Mouse (Mus musculus): ENCODE data around the gene Zfand3. TPM values are rescaled to one million over a fixed set of nuclear protein-coding genes. Genes with fewer than 3 reads are reported as not detected.

The Zfand3 gene
- polyA plus RNA-seq, 1 experiment from 2014 or later, result 55.6 TPM

- Histone ChIP-seq H3K9ac (replicated peaks) (no peak overlapping the region), H3K4me1 (no peaks in the 10 kb centered on the region), H3K4me2 (no peak overlapping the region), H3K9me3 (replicated peaks) (no peaks in the 10 kb centered on the region), H3K4me3 (replicated peaks) (no peak overlapping the region), H3K27ac (replicated peaks) (no peak overlapping the region), H3K27me3 (replicated peaks) (no peaks in the 10 kb centered on the region), H3K36me3 (no peaks in the 10 kb centered on the region)
- no peak for ATAC-seq (ENCODE audit: low FRiP score)
- WGBS, result 79% methylated on average over 5 of the region's 5 CpGs
Measured at GRCm38 (mm10) chr17:29983190-29983589, 21.3 kb upstream of the Zfand3 start.

- 0 out of 2 replicates have a peak, but pooled peaks cover 4% of the 10 kb centered on the region for H3K27me3 ChIP-seq (replicated peaks)
- H3K27ac ChIP-seq (replicated peaks), result no peak overlapping the region
- no peaks in the 10 kb centered on the region for H3K9me3 ChIP-seq (replicated peaks)
- no peak overlapping the region for H3K4me2 ChIP-seq
- H3K4me3 ChIP-seq (replicated peaks), result no peak overlapping the region
- H3K36me3 ChIP-seq, result no peaks in the 10 kb centered on the region
- no peaks in the 10 kb centered on the region for H3K4me1 ChIP-seq
- ATAC-seq (ENCODE audit: low FRiP score), result no peak
- no peak overlapping the region for H3K9ac ChIP-seq (replicated peaks)
- WGBS, result 89% methylated on average over 7 of the region's 7 CpGs
Measured at GRCm38 (mm10) chr17:29984931-29985330, 19.6 kb upstream of the Zfand3 start.

- Histone ChIP-seq H3K36me3 (no peaks in the 10 kb centered on the region), H3K4me1 (no peaks in the 10 kb centered on the region), H3K9ac (replicated peaks) (no peak overlapping the region), H3K27ac (replicated peaks) (no peak overlapping the region), H3K27me3 (replicated peaks) (0 out of 2 replicates have a peak, but pooled peaks cover 4% of the 10 kb centered on the region), H3K4me2 (no peak overlapping the region), H3K4me3 (replicated peaks) (no peak overlapping the region), H3K9me3 (replicated peaks) (no peaks in the 10 kb centered on the region)
- ATAC-seq (ENCODE audit: low FRiP score), result no peak
- 29% methylated on average over 3 of the region's 3 CpGs for WGBS
Measured at GRCm38 (mm10) chr17:29985534-29985933, 19.0 kb upstream of the Zfand3 start.

DNA sequence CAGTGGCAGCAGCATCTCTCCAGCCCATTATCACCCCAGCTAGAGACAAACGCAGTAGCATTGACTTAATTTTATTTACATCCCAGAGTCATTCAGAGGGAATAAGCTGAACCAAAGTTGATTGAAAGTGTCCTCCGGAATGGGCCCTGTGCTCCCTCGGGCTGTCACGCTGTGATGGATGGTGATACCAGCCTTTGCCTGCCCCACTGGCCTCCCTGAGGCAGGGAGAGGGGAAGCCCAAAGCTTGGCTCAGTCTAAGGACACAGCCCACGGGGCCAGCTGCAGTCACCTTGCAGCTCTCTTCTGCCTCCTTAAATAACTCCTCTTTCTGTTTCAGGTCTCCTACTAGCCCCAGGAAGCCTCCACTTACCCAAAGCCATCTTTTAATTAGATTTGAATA is 16.4 kb upstream of the Zfand3 start:
- no peak overlapping the region for H3K4me2 ChIP-seq
- H3K4me3 ChIP-seq (replicated peaks), result no peak overlapping the region
- no peak overlapping the region for H3K9ac ChIP-seq (replicated peaks)
- H3K27ac ChIP-seq (replicated peaks), result no peak overlapping the region
- no peaks in the 10 kb centered on the region for H3K4me1 ChIP-seq
- ATAC-seq (ENCODE audit: low FRiP score), result no peak
- H3K27me3 ChIP-seq (replicated peaks), result 0 out of 2 replicates have a peak, but pooled peaks cover 4% of the 10 kb centered on the region
- H3K9me3 ChIP-seq (replicated peaks), result no peaks in the 10 kb centered on the region
- 20% methylated on average over 5 of the region's 5 CpGs for WGBS
- H3K36me3 ChIP-seq, result no peaks in the 10 kb centered on the region

- ATAC-seq (ENCODE audit: low FRiP score), result no peak
- no peak overlapping the region for H3K4me2 ChIP-seq
- no peaks in the 10 kb centered on the region for H3K4me1 ChIP-seq
- WGBS, result 91% methylated on average over 5 of the region's 5 CpGs
- H3K27ac ChIP-seq (replicated peaks), result no peak overlapping the region
- H3K4me3 ChIP-seq (replicated peaks), result no peak overlapping the region
- H3K9ac ChIP-seq (replicated peaks), result no peak overlapping the region
- no peaks in the 10 kb centered on the region for H3K36me3 ChIP-seq
- H3K27me3 ChIP-seq (replicated peaks), result 0 out of 2 replicates have a peak, but pooled peaks cover 4% of the 10 kb centered on the region
- H3K9me3 ChIP-seq (replicated peaks), result no peaks in the 10 kb centered on the region
Measured at GRCm38 (mm10) chr17:29989653-29990052, 14.9 kb upstream of the Zfand3 start.

- Histone ChIP-seq H3K9me3 (replicated peaks) (no peaks in the 10 kb centered on the region), H3K27ac (replicated peaks) (no peak overlapping the region), H3K4me3 (replicated peaks) (no peak overlapping the region), H3K9ac (replicated peaks) (no peak overlapping the region), H3K4me2 (no peak overlapping the region), H3K36me3 (no peaks in the 10 kb centered on the region), H3K27me3 (replicated peaks) (0 out of 2 replicates have a peak, but pooled peaks cover 4% of the 10 kb centered on the region), H3K4me1 (no peaks in the 10 kb centered on the region)
- 88% methylated on average over 3 of the region's 3 CpGs for WGBS
- ATAC-seq (ENCODE audit: low FRiP score), result no peak
Measured at GRCm38 (mm10) chr17:29990136-29990535, 14.4 kb upstream of the Zfand3 start.

GRCm38 (mm10) chr17:29990845-29991244 is 13.7 kb upstream of the Zfand3 start:
- H3K9me3 ChIP-seq (replicated peaks), result no peaks in the 10 kb centered on the region
- no peak overlapping the region for H3K27ac ChIP-seq (replicated peaks)
- 92% methylated on average over 2 of the region's 2 CpGs for WGBS
- no peak overlapping the region for H3K4me2 ChIP-seq
- H3K9ac ChIP-seq (replicated peaks), result no peak overlapping the region
- H3K4me1 ChIP-seq, result no peaks in the 10 kb centered on the region
- H3K36me3 ChIP-seq, result no peaks in the 10 kb centered on the region
- H3K4me3 ChIP-seq (replicated peaks), result no peak overlapping the region
- H3K27me3 ChIP-seq (replicated peaks), result 0 out of 2 replicates have a peak, but pooled peaks cover 4% of the 10 kb centered on the region
- ATAC-seq (ENCODE audit: low FRiP score), result no peak

DNA sequence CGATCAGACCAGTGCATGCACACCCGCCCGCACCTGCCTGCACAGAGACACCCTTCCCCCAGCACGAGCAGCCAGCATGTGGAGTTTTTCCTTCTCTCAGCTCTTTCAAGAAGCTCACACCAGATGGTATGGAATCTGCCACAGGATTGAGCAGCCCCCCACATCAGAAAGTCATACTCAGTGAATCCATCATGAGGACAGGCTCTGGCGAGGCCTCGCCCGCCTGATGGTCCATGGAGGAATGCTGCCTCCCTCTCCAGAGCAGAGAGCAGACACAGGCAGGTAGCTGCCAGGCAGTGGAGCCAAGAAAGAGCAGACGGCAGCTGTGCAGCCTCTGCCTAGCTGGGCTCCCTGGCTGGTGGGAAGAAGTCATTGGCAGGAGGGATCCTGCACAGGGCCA is 11.0 kb upstream of the Zfand3 start:
- WGBS, result 72% methylated on average over 8 of the region's 8 CpGs
- Histone ChIP-seq H3K36me3 (no peaks in the 10 kb centered on the region), H3K27ac (replicated peaks) (no peak overlapping the region), H3K4me1 (no peaks in the 10 kb centered on the region), H3K9ac (replicated peaks) (no peak overlapping the region), H3K4me2 (no peak overlapping the region), H3K4me3 (replicated peaks) (no peak overlapping the region), H3K9me3 (replicated peaks) (no peaks in the 10 kb centered on the region), H3K27me3 (replicated peaks) (0 out of 2 replicates have a peak, but pooled peaks cover 4% of the 10 kb centered on the region)
- ATAC-seq (ENCODE audit: low FRiP score), result no peak

DNA sequence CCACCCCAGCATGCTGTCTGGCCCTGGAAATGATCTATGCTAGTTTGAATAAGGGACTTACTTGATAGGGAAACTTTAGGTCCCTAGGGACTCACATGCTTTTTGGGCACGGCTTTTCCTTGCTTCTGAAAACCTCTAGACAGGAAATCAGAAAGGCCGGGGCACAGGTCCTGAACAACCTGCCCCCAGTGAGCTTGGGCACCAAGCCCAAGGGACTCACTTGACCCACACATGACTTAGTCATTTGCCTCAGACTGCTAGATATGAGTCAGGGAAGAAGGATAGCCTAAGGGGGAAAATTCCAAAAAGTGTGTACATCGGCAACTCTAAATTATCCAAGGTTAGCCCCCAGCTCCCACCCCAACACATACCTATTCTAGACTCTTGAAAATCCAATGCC is 10.5 kb upstream of the Zfand3 start:
- ATAC-seq (ENCODE audit: low FRiP score), result no peak

DNA sequence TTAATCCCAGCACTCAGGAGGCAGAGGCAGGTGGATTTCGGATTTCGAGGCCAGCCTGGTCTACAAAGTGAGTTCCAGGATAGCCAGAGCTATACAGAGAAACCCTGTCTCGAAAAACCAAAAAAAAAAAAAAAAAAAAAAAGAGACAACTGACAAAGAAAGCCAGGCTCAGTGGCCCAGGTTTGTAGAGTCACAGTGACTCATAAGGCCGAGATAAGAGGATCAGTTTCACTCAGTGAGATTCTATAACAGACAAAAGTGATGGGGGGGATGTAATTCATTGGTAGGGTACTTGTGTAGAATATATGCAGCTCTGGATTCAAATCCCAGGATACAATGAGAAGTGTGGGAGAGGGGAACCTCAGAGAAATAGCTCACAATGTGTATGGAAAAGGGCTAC is 10.1 kb upstream of the Zfand3 start:
- H3K4me3 ChIP-seq (replicated peaks), result no peak overlapping the region
- WGBS, result 82% methylated on average over 4 of the region's 4 CpGs
- H3K27ac ChIP-seq (replicated peaks), result no peak overlapping the region
- H3K36me3 ChIP-seq, result no peaks in the 10 kb centered on the region
- H3K9me3 ChIP-seq (replicated peaks), result no peaks in the 10 kb centered on the region
- ATAC-seq (ENCODE audit: low FRiP score), result no peak
- no peaks in the 10 kb centered on the region for H3K4me1 ChIP-seq
- no peak overlapping the region for H3K9ac ChIP-seq (replicated peaks)
- no peaks in the 10 kb centered on the region for H3K27me3 ChIP-seq (replicated peaks)
- no peak overlapping the region for H3K4me2 ChIP-seq

More for the DNA sequence above, 10.5 kb upstream of the Zfand3 start:
- Histone ChIP-seq H3K36me3 (no peaks in the 10 kb centered on the region), H3K9ac (replicated peaks) (no peak overlapping the region), H3K4me2 (no peak overlapping the region), H3K4me3 (replicated peaks) (no peak overlapping the region), H3K4me1 (no peaks in the 10 kb centered on the region), H3K27me3 (replicated peaks) (0 out of 2 replicates have a peak, but pooled peaks cover 2% of the 10 kb centered on the region), H3K9me3 (replicated peaks) (no peaks in the 10 kb centered on the region), H3K27ac (replicated peaks) (no peak overlapping the region)
- WGBS, result 77% methylated on average over 3 of the region's 3 CpGs

GRCm38 (mm10) chr17:29995986-29996385 is 8.5 kb upstream of the Zfand3 start:
- 91% methylated on average over 5 of the region's 5 CpGs for WGBS

GRCm38 (mm10) chr17:29997726-29998125 is 6.8 kb upstream of the Zfand3 start:
- H3K36me3 ChIP-seq, result no peaks in the 10 kb centered on the region
- H3K4me1 ChIP-seq, result no peaks in the 10 kb centered on the region
- H3K9ac ChIP-seq (replicated peaks), result no peak overlapping the region
- 78% methylated on average over 7 of the region's 7 CpGs for WGBS
- H3K27me3 ChIP-seq (replicated peaks), result no peaks in the 10 kb centered on the region
- H3K4me3 ChIP-seq (replicated peaks), result no peak overlapping the region
- no peaks in the 10 kb centered on the region for H3K9me3 ChIP-seq (replicated peaks)
- H3K27ac ChIP-seq (replicated peaks), result no peak overlapping the region
- ATAC-seq (ENCODE audit: low FRiP score), result no peak
- no peak overlapping the region for H3K4me2 ChIP-seq

More at GRCm38 (mm10) chr17:29995986-29996385, 8.5 kb upstream of the Zfand3 start:
- Histone ChIP-seq H3K4me2 (no peak overlapping the region), H3K4me1 (no peaks in the 10 kb centered on the region), H3K27me3 (replicated peaks) (no peaks in the 10 kb centered on the region), H3K9me3 (replicated peaks) (no peaks in the 10 kb centered on the region), H3K27ac (replicated peaks) (no peak overlapping the region), H3K9ac (replicated peaks) (no peak overlapping the region), H3K4me3 (replicated peaks) (no peak overlapping the region), H3K36me3 (no peaks in the 10 kb centered on the region)
- no peak for ATAC-seq (ENCODE audit: low FRiP score)

All from neural tube, embryonic 15.5 days (tissue).